Mouse (Mus musculus) liver, adult 2 months (tissue): Measurements from ENCODE around the gene Olfr1434. TPM values are rescaled to one million over a fixed set of nuclear protein-coding genes. Genes with fewer than 3 reads are reported as not detected.
"Not testable (repeated sequence)": the region's sequence is repeated elsewhere in the genome, so short reads cannot be mapped to it uniquely, and the experiment has no call there.

ENCODE experiments used
- DNase-seq: peaks from one replicate; pipeline ENCODE4 v3.0.0-alpha.2; 2011; ENCODE audit warnings: low read depth, low spot score; ENCODE audit errors: extremely low read depth
- H3K27ac ChIP-seq: fragments of 200-500 bp; replicated peaks from 2 replicates; pipeline ENCODE4 v1.5.1; 2012; ENCODE audit warnings: low read depth, mild to moderate bottlenecking, control low read depth, inconsistent platforms, low read length; ENCODE audit not compliant: insufficient read depth
- H3K27me3 ChIP-seq: fragments of 200-500 bp; 2 replicates; pipeline ENCODE4 v1.6.1; 2012; ENCODE audit warnings: mild to moderate bottlenecking, moderate library complexity, low read length, inconsistent platforms; ENCODE audit not compliant: control insufficient read depth, insufficient read depth
- H3K36me3 ChIP-seq: fragments of 200-500 bp; 2 replicates; pipeline ENCODE4 v1.6.1; 2012; ENCODE audit warnings: low read length, inconsistent platforms; ENCODE audit not compliant: control insufficient read depth, insufficient read depth
- H3K4me1 ChIP-seq: fragments of 200-500 bp; 2 replicates; pipeline ENCODE4 v1.6.1; 2011; ENCODE audit warnings: low read length; ENCODE audit not compliant: control insufficient read depth, insufficient read depth
- H3K4me3 ChIP-seq: fragments of 200-500 bp; 2 replicates; pipeline ENCODE4 v1.5.1; 2011; ENCODE audit warnings: low read depth, mild to moderate bottlenecking, control low read depth, low read length, moderate library complexity; ENCODE audit not compliant: insufficient read depth
- H3K79me2 ChIP-seq: fragments of 200-500 bp; 2 replicates; pipeline ENCODE4 v1.6.1; 2012; ENCODE audit warnings: inconsistent platforms, mild to moderate bottlenecking, low read length, moderate library complexity; ENCODE audit not compliant: control insufficient read depth, insufficient read depth
- H3K9ac ChIP-seq: fragments of 200-500 bp; 2 replicates; pipeline ENCODE4 v1.6.1; 2012; ENCODE audit warnings: low read depth, mild to moderate bottlenecking, control low read depth, inconsistent platforms, low read length
- CTCF ChIP-seq: fragments of 200-500 bp; IDR thresholded peaks from 2 replicates; pipeline ENCODE4 v1.5.1; 2011; ENCODE audit warnings: low read depth, low read length, control low read depth
- POLR2A ChIP-seq: fragments of 200-500 bp; IDR thresholded peaks from 2 replicates; pipeline ENCODE4 v1.6.1; 2011; ENCODE audit warnings: low read length, control low read depth; ENCODE audit not compliant: insufficient read depth; ENCODE audit errors: extremely low read depth
- WGBS: fragments of 180-500 bp; shearing (Covaris S2); methylation state at CpG from one replicate; pipeline ENCODE4 v1.1.7; 2018; 5-methylcytosine and 5-hydroxymethylcytosine counted together
- polyA plus RNA-seq: library from polyadenylated mRNA; depleted of rRNA; stranded (reverse); fragments of >200 nt; gene quantifications from 2 replicates; pipeline ENCODE4 v1.2.3, GENCODE M21; 2012; rRNA removed
- total RNA-seq: library from RNA; depleted of rRNA; stranded (reverse); fragments of >200 nt; gene quantifications from 2 replicates; pipeline ENCODE4 v1.2.3, GENCODE M21; 2014; rRNA removed

The Olfr1434 gene
- total RNA-seq: not detected in 2 replicates
- not detected in 2 replicates for polyA plus RNA-seq

- Histone ChIP-seq H3K4me1 (no peaks in the 10 kb centered on the region), H3K27ac (no peak within 1 kb of the TSS), H3K9ac (no peak within 1 kb of the TSS), H3K36me3 (no peaks in the 10 kb centered on the region), H3K4me3 (no peak within 1 kb of the TSS), H3K79me2 (no peaks in the 10 kb centered on the region), H3K27me3 (no peaks in the 10 kb centered on the region)
- DNase-seq: no peak
- 65% methylated on average over 2 of the region's 2 CpGs for WGBS
- TF ChIP-seq POLR2A: no peak
- TF ChIP-seq CTCF: no peak
These were observed at the start of gene Olfr1434 for GRCm38 (mm10) chr19:12279554-12279953. Gene Olfr1434 (plus strand): TSS chr19:12279854.

- H3K27me3 ChIP-seq, H3K36me3 ChIP-seq, DNase-seq, H3K9ac ChIP-seq, H3K4me1 ChIP-seq, H3K4me3 ChIP-seq, H3K27ac ChIP-seq, H3K79me2 ChIP-seq: not testable (repeated sequence)
These were observed 47.2 kb upstream of the Olfr1434 start, which contains the start of gene Olfr1432 for GRCm38 (mm10) chr19:12232496-12232895. Gene Olfr1432 (minus strand): TSS chr19:12232596.

GRCm38 (mm10) chr19:12241559-12241958, 38.1 kb upstream of the Olfr1434 start, which contains the start of gene Olfr262:
Gene Olfr262 (minus strand): TSS chr19:12241659.
- no peak within 1 kb of the TSS for H3K4me3 ChIP-seq
- TF ChIP-seq CTCF (no peak), POLR2A (no peak)
- WGBS: 85% methylated on average over 1 of the region's 1 CpGs

GRCm38 (mm10) chr19:12260732-12261131, 18.9 kb upstream of the Olfr1434 start, which contains the start of gene Olfr235:
Gene Olfr235 (plus strand): TSS chr19:12261032.
- H3K27me3 ChIP-seq: no peaks in the 10 kb centered on the region
- H3K9ac ChIP-seq: no peak within 1 kb of the TSS
- no peaks in the 10 kb centered on the region for H3K79me2 ChIP-seq
- no peaks in the 10 kb centered on the region for H3K36me3 ChIP-seq
- TF ChIP-seq CTCF (no peak), POLR2A (no peak)
- H3K4me1 ChIP-seq: no peaks in the 10 kb centered on the region
- no peak within 1 kb of the TSS for H3K4me3 ChIP-seq
- no peak within 1 kb of the TSS for H3K27ac ChIP-seq
- no peak for DNase-seq
- 53% methylated on average over 1 of the region's 1 CpGs for WGBS

More at GRCm38 (mm10) chr19:12241559-12241958, 38.1 kb upstream of the Olfr1434 start, which contains the start of gene Olfr262:
- no peak within 1 kb of the TSS for H3K27ac ChIP-seq
- no peaks in the 10 kb centered on the region for H3K79me2 ChIP-seq
- H3K36me3 ChIP-seq: no peaks in the 10 kb centered on the region
- no peaks in the 10 kb centered on the region for H3K27me3 ChIP-seq
- no peak for DNase-seq
- no peaks in the 10 kb centered on the region for H3K4me1 ChIP-seq
- H3K9ac ChIP-seq: no peak within 1 kb of the TSS

GRCm38 (mm10) chr19:12292979-12293378, 13.3 kb downstream of the Olfr1434 start:
- DNase-seq: no peak
- no peaks in the 10 kb centered on the region for H3K36me3 ChIP-seq
- TF ChIP-seq POLR2A: no peak
- TF ChIP-seq CTCF: no peak

GRCm38 (mm10) chr19:12299030-12299429, 19.4 kb downstream of the Olfr1434 start, which contains the start of gene Olfr1436:
Gene Olfr1436 (minus strand): TSS chr19:12299130.
- not testable (repeated sequence) for H3K4me1 ChIP-seq, DNase-seq, H3K27ac ChIP-seq, H3K79me2 ChIP-seq, H3K9ac ChIP-seq, H3K27me3 ChIP-seq, H3K36me3 ChIP-seq, H3K4me3 ChIP-seq
- 76% methylated on average over 1 of the region's 1 CpGs for WGBS

More at GRCm38 (mm10) chr19:12292979-12293378, 13.3 kb downstream of the Olfr1434 start:
- H3K9ac ChIP-seq: no peak overlapping the region
- no peaks in the 10 kb centered on the region for H3K27me3 ChIP-seq
- H3K4me1 ChIP-seq: no peaks in the 10 kb centered on the region
- H3K27ac ChIP-seq: no peak overlapping the region
- no peak overlapping the region for H3K4me3 ChIP-seq
- no peaks in the 10 kb centered on the region for H3K79me2 ChIP-seq
